Mouse (Mus musculus) ovary, postnatal 36 days (tissue): Measurements from ENCODE around the gene Meis1.

Experiments used
- DNase-seq: peaks from one replicate; pipeline ENCODE4 v3.0.0; 2022; ENCODE audit warnings: low spot score, mixed read lengths

Gene Meis1

GRCm38 (mm10) chr11:19014441-19015161 is 4.2 kb downstream of the Meis1 start:
- peak; percentile 25 for DNase-seq

- DNase-seq: peak; percentile 16
These were observed 4.7 kb downstream of the Meis1 start for GRCm38 (mm10) chr11:19014113-19014440.

GRCm38 (mm10) chr11:19013141-19014112 is 5.4 kb downstream of the Meis1 start:
- DNase-seq: peak; percentile 38

GRCm38 (mm10) chr11:19012463-19013115 is 6.2 kb downstream of the Meis1 start:
- DNase-seq: no peak

- no peak for DNase-seq
These were observed 6.8 kb downstream of the Meis1 start for GRCm38 (mm10) chr11:19012001-19012400.

GRCm38 (mm10) chr11:19011108-19011805 is 7.5 kb downstream of the Meis1 start:
- no peak for DNase-seq

- DNase-seq: peak; percentile 53
These were observed 8.4 kb downstream of the Meis1 start for GRCm38 (mm10) chr11:19010396-19010811.

- peak; percentile 12 for DNase-seq
These were observed 9.0 kb downstream of the Meis1 start for GRCm38 (mm10) chr11:19009536-19010395.

GRCm38 (mm10) chr11:19008610-19009384 is 10.0 kb downstream of the Meis1 start:
- no peak for DNase-seq

GRCm38 (mm10) chr11:19007541-19008424 is 11.0 kb downstream of the Meis1 start:
- DNase-seq: peak; percentile 35

GRCm38 (mm10) chr11:19007068-19007467 is 11.7 kb downstream of the Meis1 start:
- no peak for DNase-seq

- DNase-seq: no peak
These were observed 12.7 kb downstream of the Meis1 start for GRCm38 (mm10) chr11:19005913-19006693.

GRCm38 (mm10) chr11:19005007-19005912 is 13.5 kb downstream of the Meis1 start:
- no peak for DNase-seq

- DNase-seq: no peak
These were observed 15.7 kb downstream of the Meis1 start for GRCm38 (mm10) chr11:19003066-19003465.

GRCm38 (mm10) chr11:18996767-18997166 is 22.0 kb downstream of the Meis1 start:
- DNase-seq: no peak

GRCm38 (mm10) chr11:18996289-18996688 is 22.5 kb downstream of the Meis1 start:
- no peak for DNase-seq

GRCm38 (mm10) chr11:18992796-18993195 is 26.0 kb downstream of the Meis1 start:
- DNase-seq: no peak
